Mouse (Mus musculus) bone marrow, adult 2 months (tissue): ENCODE results near the gene Ncoa5.

Experiments
- CTCF ChIP-seq: fragments of 200-500 bp; IDR thresholded peaks from 2 replicates; pipeline ENCODE4 v1.5.1; 2011; ENCODE audit warnings: low read length, control low read depth; ENCODE audit not compliant: control insufficient read depth, insufficient read depth
- POLR2A ChIP-seq: fragments of 200-500 bp; IDR thresholded peaks from 2 replicates; pipeline ENCODE4 v1.6.1; 2011; ENCODE audit warnings: low read depth, mild to moderate bottlenecking, control low read depth, low read length, borderline replicate concordance; ENCODE audit not compliant: control insufficient read depth

DNA sequence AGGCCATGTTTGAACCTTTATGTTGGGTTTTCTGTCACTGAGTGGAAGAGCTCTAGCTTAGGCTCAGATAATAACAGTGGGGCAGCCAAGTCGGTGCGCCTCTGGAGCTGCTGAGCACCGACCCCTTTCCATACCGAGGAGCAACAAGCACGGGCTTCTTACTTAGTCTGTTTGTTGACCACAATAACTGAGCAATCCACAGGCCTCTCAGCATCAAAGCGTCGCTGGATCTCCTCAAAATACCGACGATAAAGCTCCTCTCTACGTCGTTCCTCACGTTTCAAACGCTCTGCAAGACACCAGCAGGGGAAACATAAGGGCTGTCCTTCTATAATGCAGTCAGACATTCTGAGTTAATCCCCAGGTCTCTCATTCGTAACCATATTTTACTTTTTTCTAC, 25.5 kb downstream of the Ncoa5 start:
- TF ChIP-seq CTCF (no peak), POLR2A (no peak)
